Mouse (Mus musculus) testis, adult 2 months (tissue): ENCODE data around the gene Dpy19l1.

Experiments used
- CTCF ChIP-seq: fragments of 200-500 bp; IDR thresholded peaks from 2 replicates; pipeline ENCODE4 v1.5.1; 2012; ENCODE audit warnings: low read depth, mild to moderate bottlenecking, inconsistent platforms, low read length, moderate library complexity; ENCODE audit not compliant: control insufficient read depth, insufficient read depth, insufficient replicate concordance
- POLR2A ChIP-seq: fragments of 200-500 bp; IDR thresholded peaks from 2 replicates; pipeline ENCODE4 v1.6.1; 2012; ENCODE audit warnings: low read depth, mild to moderate bottlenecking, inconsistent platforms, low read length, moderate library complexity; ENCODE audit not compliant: control insufficient read depth

DNA sequence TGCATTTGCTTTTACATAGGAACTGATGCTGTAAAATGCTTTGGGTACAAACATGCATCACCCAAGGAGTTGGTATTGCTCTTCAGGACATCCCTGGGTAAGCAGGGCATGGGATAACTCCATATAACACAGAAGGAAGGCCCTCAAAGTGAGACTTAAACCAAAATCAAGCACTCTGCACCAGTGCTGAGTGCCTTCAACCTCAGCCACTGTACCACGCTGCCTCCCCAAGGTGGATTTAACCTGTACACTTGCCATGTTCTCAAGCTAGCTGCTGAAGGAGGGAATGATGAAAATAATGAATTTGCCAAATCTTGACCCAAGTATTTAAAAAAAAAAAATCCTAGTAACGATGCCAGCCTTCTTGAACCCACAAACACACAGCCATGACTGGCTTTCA, 1.3 kb downstream of the Dpy19l1 start:
- TF ChIP-seq POLR2A (no peak), CTCF (no peak)
